In genomic region chr7:12774606-12775005, GRCm38 (mm10) we compare ENCODE assay signal across 9 mouse cellular contexts. TPM values are rescaled to one million over a fixed set of nuclear protein-coding genes. Genes with fewer than 3 reads are reported as not detected.
A peak's percentile ranks its signal among the peaks of the same experiment; 100 is the strongest.
DNase-seq lines count a peak whose midpoint lies in the region; ATAC-seq and TF ChIP-seq lines count a peak whose summit lies in the region.
"Had no signal": no experiment of that assay in that cellular context is flagged by ENCODE, and none has a peak within 500 bp of the region (broad histone marks: within the 10 kb centered on the region; RNA-seq: fewer than 3 reads in every experiment).

No protein-coding gene starts in this region.

- H3K27ac ChIP-seq in midbrain, postnatal 0 days (ENCODE audit: low read depth, low read length): no peak overlapping the region
- no peak overlapping the region for H3K27ac ChIP-seq in midbrain, embryonic 11.5 days (ENCODE audit: low read depth, low read length)
- no peak overlapping the region for H3K27ac ChIP-seq in midbrain, embryonic 14.5 days (replicated peaks; ENCODE audit: low read depth, low read length)
- no peak overlapping the region for H3K27ac ChIP-seq in intestine, postnatal 0 days (ENCODE audit: low read depth, low read length)

- H3K27me3 ChIP-seq in midbrain, postnatal 0 days (ENCODE audit: insufficient read depth, low read length): no peaks in the 10 kb centered on the region
- no peaks in the 10 kb centered on the region for H3K27me3 ChIP-seq in midbrain, embryonic 11.5 days (ENCODE audit: control insufficient read depth, insufficient read depth, low read length)
- H3K27me3 ChIP-seq in midbrain, embryonic 14.5 days (ENCODE audit: control insufficient read depth, insufficient read depth, low read length): no peaks in the 10 kb centered on the region
- H3K27me3 ChIP-seq in intestine, postnatal 0 days (replicated peaks; ENCODE audit: control insufficient read depth, insufficient read depth, low read length): no peaks in the 10 kb centered on the region

- no peak for TF ChIP-seq CTCF in midbrain, postnatal 0 days (IDR thresholded peaks at IDR 0.05)
- no peak for TF ChIP-seq CTCF in intestine, postnatal 0 days (IDR thresholded peaks at IDR 0.05; ENCODE audit: low read depth)

- peak; percentile 9 for DNase-seq in midbrain, postnatal 0 days (ENCODE audit: low spot score)
- no peak for DNase-seq in midbrain, embryonic 11.5 days (ENCODE audit: low spot score, missing footprints)
- peak; percentile 93 for DNase-seq in fat pad, adult 2 months (ENCODE audit: extremely low read depth, low read depth, low spot score)
- DNase-seq in layer of hippocampus, adult 18-20 months (ENCODE audit: low spot score in 2 of 2): peak; percentile 55 to 78
- DNase-seq in spleen, postnatal 14 days (ENCODE audit: low spot score in 2 of 2): no peak
- DNase-seq in midbrain, embryonic 14.5 days: no peak
- DNase-seq: lung, embryonic 14.5 days had no signal

- H3K9me3 ChIP-seq in midbrain, postnatal 0 days (ENCODE audit: low read length): peaks cover 13% of the 10 kb centered on the region; the same call in 1 of the 2 replicates
- H3K9me3 ChIP-seq in midbrain, embryonic 11.5 days (ENCODE audit: control insufficient read depth, low read length): no peaks in the 10 kb centered on the region
- H3K9me3 ChIP-seq in midbrain, embryonic 14.5 days (ENCODE audit: control insufficient read depth, low read length): no peaks in the 10 kb centered on the region; the same call in 1 of the 2 replicates
- H3K9me3 ChIP-seq in intestine, postnatal 0 days (ENCODE audit: control insufficient read depth): no peaks in the 10 kb centered on the region

- peaks cover 53% of the 10 kb centered on the region for H3K36me3 ChIP-seq in midbrain, postnatal 0 days (ENCODE audit: insufficient read depth, low read length)
- H3K36me3 ChIP-seq in midbrain, embryonic 11.5 days (ENCODE audit: control insufficient read depth, insufficient read depth, low read length): peaks cover 13% of the 10 kb centered on the region
- peaks cover 55% of the 10 kb centered on the region for H3K36me3 ChIP-seq in midbrain, embryonic 14.5 days (ENCODE audit: control insufficient read depth, insufficient read depth, low read length)
- H3K36me3 ChIP-seq in intestine, postnatal 0 days (ENCODE audit: control insufficient read depth, insufficient read depth): no peaks in the 10 kb centered on the region; the same call in 1 of the 2 replicates

- H3K9ac ChIP-seq in midbrain, postnatal 0 days (replicated peaks; ENCODE audit: low read length, poor library complexity, severe bottlenecking): no peak overlapping the region
- no peak overlapping the region for H3K9ac ChIP-seq in midbrain, embryonic 11.5 days (ENCODE audit: low read length)
- H3K9ac ChIP-seq in midbrain, embryonic 14.5 days (replicated peaks; ENCODE audit: low read length): no peak overlapping the region
- no peak overlapping the region for H3K9ac ChIP-seq in intestine, postnatal 0 days (ENCODE audit: low read depth, low read length)
- H3K9ac ChIP-seq: lung, embryonic 14.5 days had no signal

- peaks cover 3% of the 10 kb centered on the region for H3K4me1 ChIP-seq in midbrain, postnatal 0 days (ENCODE audit: insufficient read depth, low read length)
- peaks cover under 1% of the 10 kb centered on the region; the same call in 1 of the 2 replicates for H3K4me1 ChIP-seq in midbrain, embryonic 11.5 days (ENCODE audit: control insufficient read depth, insufficient read depth, low read length)
- H3K4me1 ChIP-seq in midbrain, embryonic 14.5 days (ENCODE audit: control insufficient read depth, insufficient read depth, low read length): 0 out of 2 replicates have a peak, but pooled peaks cover 3% of the 10 kb centered on the region
- no peaks in the 10 kb centered on the region for H3K4me1 ChIP-seq in intestine, postnatal 0 days (replicated peaks; ENCODE audit: control insufficient read depth, insufficient read depth, low read length)

- no peak for ATAC-seq in midbrain, postnatal 0 days (ENCODE audit: low FRiP score)
- ATAC-seq in midbrain, embryonic 11.5 days (ENCODE audit: low FRiP score): no peak
- no peak for ATAC-seq in midbrain, embryonic 14.5 days (ENCODE audit: low FRiP score, low TSS enrichment)
- ATAC-seq in intestine, postnatal 0 days: no peak

- no peak overlapping the region for H3K4me2 ChIP-seq in midbrain, postnatal 0 days (ENCODE audit: low read depth, low read length, poor library complexity, severe bottlenecking)
- no peak overlapping the region for H3K4me2 ChIP-seq in midbrain, embryonic 11.5 days
- no peak overlapping the region for H3K4me2 ChIP-seq in midbrain, embryonic 14.5 days (ENCODE audit: low read length)
- H3K4me2 ChIP-seq in intestine, postnatal 0 days (replicated peaks; ENCODE audit: low read depth): no peak overlapping the region
- H3K4me2 ChIP-seq: lung, embryonic 14.5 days had no signal

- no peak overlapping the region for H3K4me3 ChIP-seq in midbrain, postnatal 0 days (ENCODE audit: low read depth, low read length)
- no peak overlapping the region for H3K4me3 ChIP-seq in midbrain, embryonic 11.5 days (ENCODE audit: low read depth, low read length)
- H3K4me3 ChIP-seq in midbrain, embryonic 14.5 days (replicated peaks; ENCODE audit: low read depth, low read length): no peak overlapping the region
- H3K4me3 ChIP-seq in intestine, postnatal 0 days (ENCODE audit: low read depth, low read length): no peak overlapping the region

- WGBS in midbrain, postnatal 0 days: 100% methylated on average over 1 of the region's 1 CpGs
- WGBS in midbrain, embryonic 11.5 days: 96% methylated on average over 1 of the region's 1 CpGs
- 100% methylated on average over 1 of the region's 1 CpGs for WGBS in midbrain, embryonic 14.5 days
- 100% methylated on average over 1 of the region's 1 CpGs for WGBS in intestine, postnatal 0 days

RNA-seq across cellular contexts. Expression of gene Zscan18, which starts 28.8 kb away (rescaled TPM):
- total RNA-seq in midbrain, postnatal 0 days (2014; rRNA removed): 19.2 and 34.3 TPM in 2 replicates
- 25.5 and 27.0 TPM in 2 replicates for polyA plus RNA-seq in midbrain, postnatal 0 days (2015; fragmentation: Nextera tagmentation; extraction: Ambion mirVana)
- polyA plus RNA-seq in midbrain, embryonic 11.5 days (2014; fragmentation: Nextera tagmentation; extraction: Ambion mirVana): 11.7 and 12.8 TPM in 2 replicates
- total RNA-seq in layer of hippocampus, adult 18-20 months (2021): 10 to 100 TPM; 24.2 to 26.5 TPM
- 25.5 and 26.3 TPM in 2 replicates for polyA plus RNA-seq in midbrain, embryonic 14.5 days (2014; fragmentation: Nextera tagmentation; extraction: Ambion mirVana)
- 0.77 and 1.1 TPM in 2 replicates for polyA plus RNA-seq in intestine, postnatal 0 days (2015; fragmentation: Nextera tagmentation; extraction: Ambion mirVana)

RNA-seq across cellular contexts. Expression of gene Vmn2r56, which starts 39.8 kb away (rescaled TPM):
- total RNA-seq in midbrain, postnatal 0 days (2014; rRNA removed): not detected in 2 replicates
- 0.02 and 0.05 TPM in 2 replicates for polyA plus RNA-seq in midbrain, postnatal 0 days (2015; fragmentation: Nextera tagmentation; extraction: Ambion mirVana)
- polyA plus RNA-seq in midbrain, embryonic 11.5 days (2014; fragmentation: Nextera tagmentation; extraction: Ambion mirVana): not detected in 2 replicates
- total RNA-seq in layer of hippocampus, adult 18-20 months (2021): under 1 TPM in 1 of 2 experiments, not detected in 1; 0.05 TPM
- polyA plus RNA-seq in midbrain, embryonic 14.5 days (2014; fragmentation: Nextera tagmentation; extraction: Ambion mirVana): not detected in 2 replicates
- not detected in 2 replicates for polyA plus RNA-seq in intestine, postnatal 0 days (2015; fragmentation: Nextera tagmentation; extraction: Ambion mirVana)
- polyA plus RNA-seq: heart, embryonic 14.5 days; lung, embryonic 14.5 days had no signal

RNA-seq across cellular contexts. Expression of gene Zfp329, which starts 44.1 kb away (rescaled TPM):
- 16.6 and 18.6 TPM in 2 replicates for total RNA-seq in midbrain, postnatal 0 days (2014; rRNA removed)
- 16.1 and 22.3 TPM in 2 replicates for polyA plus RNA-seq in midbrain, postnatal 0 days (2015; fragmentation: Nextera tagmentation; extraction: Ambion mirVana)
- 19.5 and 19.8 TPM in 2 replicates for polyA plus RNA-seq in midbrain, embryonic 11.5 days (2014; fragmentation: Nextera tagmentation; extraction: Ambion mirVana)
- total RNA-seq in layer of hippocampus, adult 18-20 months (2021): 10 to 100 TPM; 20.7 to 23.0 TPM
- polyA plus RNA-seq in midbrain, embryonic 14.5 days (2014; fragmentation: Nextera tagmentation; extraction: Ambion mirVana): 35.5 and 37.9 TPM in 2 replicates
- 4.3 and 5.8 TPM in 2 replicates for polyA plus RNA-seq in intestine, postnatal 0 days (2015; fragmentation: Nextera tagmentation; extraction: Ambion mirVana)

RNA-seq across cellular contexts. Expression of gene Zfp110, which starts 60.0 kb away (rescaled TPM):
- 11.8 and 18.4 TPM in 2 replicates for total RNA-seq in midbrain, postnatal 0 days (2014; rRNA removed)
- polyA plus RNA-seq in midbrain, postnatal 0 days (2015; fragmentation: Nextera tagmentation; extraction: Ambion mirVana): 18.1 and 19.4 TPM in 2 replicates
- polyA plus RNA-seq in midbrain, embryonic 11.5 days (2014; fragmentation: Nextera tagmentation; extraction: Ambion mirVana): 28.9 and 32.3 TPM in 2 replicates
- 10 to 100 TPM; 14.8 to 17.1 TPM for total RNA-seq in layer of hippocampus, adult 18-20 months (2021)
- 22.9 and 28.0 TPM in 2 replicates for polyA plus RNA-seq in midbrain, embryonic 14.5 days (2014; fragmentation: Nextera tagmentation; extraction: Ambion mirVana)
- polyA plus RNA-seq in intestine, postnatal 0 days (2015; fragmentation: Nextera tagmentation; extraction: Ambion mirVana): 12.5 and 15.6 TPM in 2 replicates

Comparison
In these comparisons a context has a peak if more than half of its experiments do, and no peak if none do; other contexts are left out.
1. DNase-seq: peak in midbrain, postnatal 0 days (single experiment), fat pad, adult 2 months (single experiment) and layer of hippocampus, adult 18-20 months (2 of 2); none in midbrain, embryonic 11.5 days (single experiment), spleen, postnatal 14 days (0 of 2) and midbrain, embryonic 14.5 days (single experiment).